Mouse (Mus musculus): ENCODE measurements around the gene Edar. TPM values are rescaled to one million over a fixed set of nuclear protein-coding genes. Genes with fewer than 3 reads are reported as not detected.
A peak's percentile ranks its signal among the peaks of the same experiment; 100 is the strongest.
"Not testable (repeated sequence)": the region's sequence is repeated elsewhere in the genome, so short reads cannot be mapped to it uniquely, and the experiment has no call there.

The Edar gene
- 0.89 and 0.98 TPM in 2 replicates for polyA plus RNA-seq (2014; fragmentation: Nextera tagmentation; extraction: Ambion mirVana)

- Histone ChIP-seq H3K4me3 (ENCODE audit: low read depth, low read length) (0 out of 2 replicates have a peak within 1 kb of the TSS, but pooled peaks have one; percentile 1), H3K27me3 (replicated peaks; ENCODE audit: control insufficient read depth, insufficient read depth, low read length) (peaks cover 14% of the 10 kb centered on the region), H3K36me3 (ENCODE audit: control insufficient read depth, insufficient read depth, low read length) (no peaks in the 10 kb centered on the region), H3K4me2 (ENCODE audit: low read length) (peak within 1 kb of the TSS; percentile 43), H3K27ac (ENCODE audit: low read depth, low read length) (no peak within 1 kb of the TSS), H3K9me3 (replicated peaks; ENCODE audit: control insufficient read depth, low read length) (no peaks in the 10 kb centered on the region), H3K9ac (ENCODE audit: low read length) (0 out of 2 replicates have a peak within 1 kb of the TSS, but pooled peaks have one; percentile 32), H3K4me1 (ENCODE audit: control insufficient read depth, insufficient read depth, low read length) (peaks cover 15% of the 10 kb centered on the region)
- ATAC-seq, result 0 out of 2 replicates have a peak, but pooled peaks have one; percentile 42
- WGBS, result 1% methylated on average over 20 of the region's 20 CpGs
- DNase-seq (ENCODE audit: low spot score), result peak; percentile 84
Observed at GRCm38 (mm10) chr10:58675533-58675932, at the start of gene Edar. TSS of gene Edar (minus strand) at chr10:58675654.

- not testable (repeated sequence) for H3K4me1 ChIP-seq (ENCODE audit: control insufficient read depth, insufficient read depth, low read length); H3K4me3 ChIP-seq (ENCODE audit: low read depth, low read length); H3K27ac ChIP-seq (ENCODE audit: low read depth, low read length); DNase-seq (ENCODE audit: low spot score); H3K9me3 ChIP-seq (replicated peaks; ENCODE audit: control insufficient read depth, low read length); H3K9ac ChIP-seq (ENCODE audit: low read length); H3K36me3 ChIP-seq (ENCODE audit: control insufficient read depth, insufficient read depth, low read length); ATAC-seq; H3K4me2 ChIP-seq (ENCODE audit: low read length); H3K27me3 ChIP-seq (replicated peaks; ENCODE audit: control insufficient read depth, insufficient read depth, low read length)
Observed at GRCm38 (mm10) chr10:58718110-58718509, 42.7 kb upstream of the Edar start, which contains the start of gene Gm17542. TSS of gene Gm17542 (minus strand) at chr10:58718210.

GRCm38 (mm10) chr10:58714789-58715148 is 39.3 kb upstream of the Edar start:
- DNase-seq (ENCODE audit: low spot score) (peak; percentile 24), ATAC-seq (peak; percentile 23; the same call in 1 of the 2 replicates)
- Histone ChIP-seq H3K9ac (ENCODE audit: low read length) (no peak overlapping the region), H3K27ac (ENCODE audit: low read depth, low read length) (no peak overlapping the region), H3K4me3 (ENCODE audit: low read depth, low read length) (no peak overlapping the region), H3K4me2 (ENCODE audit: low read length) (no peak overlapping the region; the same call in 1 of the 2 replicates), H3K4me1 (ENCODE audit: control insufficient read depth, insufficient read depth, low read length) (peaks cover 10% of the 10 kb centered on the region; the same call in 1 of the 2 replicates), H3K9me3 (replicated peaks; ENCODE audit: control insufficient read depth, low read length) (no peaks in the 10 kb centered on the region), H3K36me3 (ENCODE audit: control insufficient read depth, insufficient read depth, low read length) (no peaks in the 10 kb centered on the region), H3K27me3 (replicated peaks; ENCODE audit: control insufficient read depth, insufficient read depth, low read length) (no peaks in the 10 kb centered on the region)
- 47% methylated on average over 3 of the region's 3 CpGs for WGBS

GRCm38 (mm10) chr10:58713855-58714788 is 38.7 kb upstream of the Edar start:
- Histone ChIP-seq H3K27me3 (replicated peaks; ENCODE audit: control insufficient read depth, insufficient read depth, low read length) (no peaks in the 10 kb centered on the region), H3K9ac (ENCODE audit: low read length) (peak overlapping the region; percentile 25; the same call in 1 of the 2 replicates), H3K4me1 (ENCODE audit: control insufficient read depth, insufficient read depth, low read length) (peaks cover 10% of the 10 kb centered on the region; the same call in 1 of the 2 replicates), H3K4me3 (ENCODE audit: low read depth, low read length) (no peak overlapping the region), H3K9me3 (replicated peaks; ENCODE audit: control insufficient read depth, low read length) (no peaks in the 10 kb centered on the region), H3K36me3 (ENCODE audit: control insufficient read depth, insufficient read depth, low read length) (no peaks in the 10 kb centered on the region), H3K27ac (ENCODE audit: low read depth, low read length) (no peak overlapping the region), H3K4me2 (ENCODE audit: low read length) (peak overlapping the region; percentile 35)
- ATAC-seq, result no peak
- peak; percentile 39 for DNase-seq (ENCODE audit: low spot score)
- 34% methylated on average over 24 of the region's 24 CpGs for WGBS

GRCm38 (mm10) chr10:58713225-58713624 is 37.8 kb upstream of the Edar start:
- H3K4me2 ChIP-seq (ENCODE audit: low read length), result no peak overlapping the region
- DNase-seq (ENCODE audit: low spot score) (no peak), ATAC-seq (no peak)
- 88% methylated on average over 7 of the region's 7 CpGs for WGBS
- H3K4me1 ChIP-seq (ENCODE audit: control insufficient read depth, insufficient read depth, low read length), result peaks cover 10% of the 10 kb centered on the region; the same call in 1 of the 2 replicates
- no peak overlapping the region for H3K27ac ChIP-seq (ENCODE audit: low read depth, low read length)
- no peak overlapping the region for H3K4me3 ChIP-seq (ENCODE audit: low read depth, low read length)
- H3K9me3 ChIP-seq (replicated peaks; ENCODE audit: control insufficient read depth, low read length), result no peaks in the 10 kb centered on the region
- no peak overlapping the region for H3K9ac ChIP-seq (ENCODE audit: low read length)
- H3K36me3 ChIP-seq (ENCODE audit: control insufficient read depth, insufficient read depth, low read length), result no peaks in the 10 kb centered on the region
- H3K27me3 ChIP-seq (replicated peaks; ENCODE audit: control insufficient read depth, insufficient read depth, low read length), result no peaks in the 10 kb centered on the region

GRCm38 (mm10) chr10:58709021-58709420 is 33.6 kb upstream of the Edar start:
- H3K4me3 ChIP-seq (ENCODE audit: low read depth, low read length), result no peak overlapping the region
- ATAC-seq, result no peak
- H3K4me1 ChIP-seq (ENCODE audit: control insufficient read depth, insufficient read depth, low read length), result peaks cover 4% of the 10 kb centered on the region; the same call in 1 of the 2 replicates
- WGBS, result 92% methylated on average over 4 of the region's 4 CpGs
- H3K27ac ChIP-seq (ENCODE audit: low read depth, low read length), result no peak overlapping the region
- DNase-seq (ENCODE audit: low spot score), result no peak
- H3K9ac ChIP-seq (ENCODE audit: low read length), result no peak overlapping the region
- H3K4me2 ChIP-seq (ENCODE audit: low read length), result no peak overlapping the region
- H3K36me3 ChIP-seq (ENCODE audit: control insufficient read depth, insufficient read depth, low read length), result no peaks in the 10 kb centered on the region
- no peaks in the 10 kb centered on the region for H3K9me3 ChIP-seq (replicated peaks; ENCODE audit: control insufficient read depth, low read length)
- H3K27me3 ChIP-seq (replicated peaks; ENCODE audit: control insufficient read depth, insufficient read depth, low read length), result no peaks in the 10 kb centered on the region

- 43% methylated on average over 6 of the region's 6 CpGs for WGBS
- Histone ChIP-seq H3K9me3 (replicated peaks; ENCODE audit: control insufficient read depth, low read length) (no peaks in the 10 kb centered on the region), H3K27ac (ENCODE audit: low read depth, low read length) (no peak overlapping the region), H3K27me3 (replicated peaks; ENCODE audit: control insufficient read depth, insufficient read depth, low read length) (no peaks in the 10 kb centered on the region), H3K4me2 (ENCODE audit: low read length) (no peak overlapping the region), H3K4me1 (ENCODE audit: control insufficient read depth, insufficient read depth, low read length) (0 out of 2 replicates have a peak, but pooled peaks cover 4% of the 10 kb centered on the region), H3K36me3 (ENCODE audit: control insufficient read depth, insufficient read depth, low read length) (no peaks in the 10 kb centered on the region), H3K4me3 (ENCODE audit: low read depth, low read length) (no peak overlapping the region), H3K9ac (ENCODE audit: low read length) (no peak overlapping the region)
- DNase-seq (ENCODE audit: low spot score) (no peak), ATAC-seq (no peak)
Observed at GRCm38 (mm10) chr10:58700578-58700977, 25.1 kb upstream of the Edar start.

- peak; percentile 44 for DNase-seq (ENCODE audit: low spot score)
- 35% methylated on average over 4 of the region's 4 CpGs for WGBS
- H3K4me3 ChIP-seq (ENCODE audit: low read depth, low read length), result no peak overlapping the region
- no peak overlapping the region for H3K4me2 ChIP-seq (ENCODE audit: low read length)
- no peaks in the 10 kb centered on the region for H3K9me3 ChIP-seq (replicated peaks; ENCODE audit: control insufficient read depth, low read length)
- ATAC-seq, result 0 out of 2 replicates have a peak, but pooled peaks have one; percentile 29
- no peaks in the 10 kb centered on the region for H3K27me3 ChIP-seq (replicated peaks; ENCODE audit: control insufficient read depth, insufficient read depth, low read length)
- no peak overlapping the region for H3K9ac ChIP-seq (ENCODE audit: low read length)
- no peaks in the 10 kb centered on the region for H3K36me3 ChIP-seq (ENCODE audit: control insufficient read depth, insufficient read depth, low read length)
- H3K27ac ChIP-seq (ENCODE audit: low read depth, low read length), result no peak overlapping the region
- H3K4me1 ChIP-seq (ENCODE audit: control insufficient read depth, insufficient read depth, low read length), result 0 out of 2 replicates have a peak, but pooled peaks cover 4% of the 10 kb centered on the region
Observed at GRCm38 (mm10) chr10:58700160-58700559, 24.7 kb upstream of the Edar start.

GRCm38 (mm10) chr10:58698955-58699354 is 23.5 kb upstream of the Edar start:
- Histone ChIP-seq H3K9ac (ENCODE audit: low read length) (no peak overlapping the region), H3K9me3 (replicated peaks; ENCODE audit: control insufficient read depth, low read length) (no peaks in the 10 kb centered on the region), H3K27ac (ENCODE audit: low read depth, low read length) (no peak overlapping the region), H3K36me3 (ENCODE audit: control insufficient read depth, insufficient read depth, low read length) (no peaks in the 10 kb centered on the region), H3K27me3 (replicated peaks; ENCODE audit: control insufficient read depth, insufficient read depth, low read length) (no peaks in the 10 kb centered on the region), H3K4me2 (ENCODE audit: low read length) (no peak overlapping the region), H3K4me3 (ENCODE audit: low read depth, low read length) (no peak overlapping the region), H3K4me1 (ENCODE audit: control insufficient read depth, insufficient read depth, low read length) (0 out of 2 replicates have a peak, but pooled peaks cover 4% of the 10 kb centered on the region)
- WGBS, result 88% methylated on average over 4 of the region's 4 CpGs
- DNase-seq (ENCODE audit: low spot score) (no peak), ATAC-seq (no peak)

Measured in forebrain, embryonic 14.5 days (tissue).